Mouse (Mus musculus): Measurements from ENCODE around the gene Slc6a21.
"Not testable (repeated sequence)": the region's sequence is repeated elsewhere in the genome, so short reads cannot be mapped to it uniquely, and the experiment has no call there.

Gene Slc6a21

GRCm38 (mm10) chr7:45277136-45277760, at the start of gene Slc6a21:
Gene Slc6a21 (plus strand): TSS chr7:45277513.
- no peak for DNase-seq (ENCODE audit: low read depth)

DNA sequence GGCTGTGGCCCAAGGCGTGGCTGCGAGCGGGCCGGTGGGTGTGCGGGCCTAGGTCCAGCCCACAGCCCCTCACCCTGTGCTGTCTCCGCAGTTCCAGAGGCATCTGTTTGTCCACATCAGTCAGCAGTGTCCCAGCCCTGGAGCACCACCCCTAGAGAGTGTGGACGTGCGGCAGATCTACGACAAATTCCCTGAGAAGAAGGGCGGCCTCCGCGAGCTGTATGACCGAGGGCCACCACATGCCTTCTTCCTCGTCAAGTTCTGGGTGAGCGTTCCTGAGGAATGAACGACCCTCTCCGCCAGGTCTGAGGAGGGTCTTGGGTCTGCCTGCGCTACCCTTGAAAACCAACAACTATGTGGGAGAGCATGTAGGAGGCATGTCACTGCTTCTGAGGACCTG, 48.8 kb upstream of the Slc6a21 start:
- no peak for DNase-seq (ENCODE audit: low read depth)

DNA sequence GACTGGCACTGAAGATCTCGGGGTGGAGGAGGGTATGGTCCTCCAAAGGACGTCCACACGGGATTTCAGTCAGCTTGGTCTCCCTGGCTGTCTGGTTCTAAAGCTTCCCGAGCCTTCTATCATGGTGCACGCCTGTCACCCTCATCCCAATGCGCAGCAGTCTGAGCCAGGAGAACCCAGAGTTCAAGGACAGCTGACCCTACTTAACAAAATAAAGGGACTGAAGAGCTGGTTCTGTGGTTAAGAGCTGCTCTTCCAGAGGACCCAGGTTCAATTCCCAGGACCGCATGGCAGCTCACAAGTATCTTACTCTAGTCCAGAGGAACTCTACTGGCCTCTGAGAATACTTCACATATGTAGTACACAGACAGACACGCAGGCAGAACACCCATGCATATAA, 48.3 kb upstream of the Slc6a21 start:
- no peak for DNase-seq (ENCODE audit: low read depth)

GRCm38 (mm10) chr7:45229459-45230203, 47.7 kb upstream of the Slc6a21 start:
- no peak for DNase-seq (ENCODE audit: low read depth)

DNA sequence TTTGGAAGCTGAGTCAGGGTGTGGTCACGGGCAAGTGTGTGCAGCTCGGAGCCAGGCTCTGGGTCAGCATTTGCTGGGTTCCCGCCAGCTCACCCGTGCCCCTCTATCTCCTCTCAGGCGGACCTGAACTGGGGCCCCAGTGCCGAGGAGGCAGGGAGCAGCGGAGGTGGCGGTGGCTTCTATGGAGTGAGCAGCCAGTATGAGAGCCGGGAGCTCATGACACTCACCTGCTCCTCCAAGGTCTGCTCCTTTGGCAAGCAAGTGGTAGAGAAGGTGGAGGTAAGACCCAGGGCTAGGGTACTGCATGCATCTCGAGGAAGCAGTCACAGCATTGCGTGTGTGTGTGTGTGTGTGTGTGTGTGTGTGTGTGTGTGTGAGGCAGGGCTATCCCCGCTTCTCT, 46.1 kb upstream of the Slc6a21 start:
- no peak for DNase-seq (ENCODE audit: low read depth)

- no peak for DNase-seq (ENCODE audit: low read depth)
Measured at GRCm38 (mm10) chr7:45231941-45232340, 45.4 kb upstream of the Slc6a21 start.

DNA sequence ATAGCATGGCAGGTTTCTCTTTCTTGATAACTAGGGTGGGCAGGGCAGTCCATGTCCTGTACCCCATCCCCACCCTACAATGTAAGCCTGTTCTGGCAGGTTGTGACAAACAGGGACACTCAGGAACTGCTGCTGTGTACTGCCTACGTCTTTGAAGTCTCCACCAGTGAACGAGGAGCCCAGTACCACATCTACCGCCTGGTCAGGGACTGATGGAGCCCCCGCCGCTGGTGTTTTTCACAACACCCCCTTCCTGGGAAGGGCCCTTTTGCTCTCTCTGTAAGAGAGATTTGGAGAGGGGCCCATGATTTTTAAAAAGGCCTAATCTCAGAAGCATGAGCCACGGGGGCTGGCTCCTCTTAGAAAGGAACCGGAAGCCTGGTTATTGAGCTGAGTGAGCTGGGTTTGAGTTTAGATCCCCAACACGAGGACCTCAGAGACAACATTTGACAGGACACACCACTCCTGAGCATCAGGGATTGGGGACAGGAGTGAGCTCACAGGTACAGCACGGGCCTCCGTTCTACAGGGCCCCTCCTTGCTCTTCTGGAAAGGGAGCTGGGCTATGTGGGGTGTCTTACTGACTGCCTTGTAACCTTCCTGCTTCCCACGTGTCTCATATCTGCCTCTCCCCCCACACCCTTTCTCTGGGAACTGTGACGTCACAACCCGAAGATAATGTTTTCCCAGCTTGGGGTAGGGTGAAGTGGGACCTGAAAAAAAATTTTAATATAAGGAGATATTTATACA, 44.4 kb upstream of the Slc6a21 start:
- no peak for DNase-seq (ENCODE audit: low read depth)

GRCm38 (mm10) chr7:45233580-45234332, 43.6 kb upstream of the Slc6a21 start:
- no peak for DNase-seq (ENCODE audit: low read depth)

DNA sequence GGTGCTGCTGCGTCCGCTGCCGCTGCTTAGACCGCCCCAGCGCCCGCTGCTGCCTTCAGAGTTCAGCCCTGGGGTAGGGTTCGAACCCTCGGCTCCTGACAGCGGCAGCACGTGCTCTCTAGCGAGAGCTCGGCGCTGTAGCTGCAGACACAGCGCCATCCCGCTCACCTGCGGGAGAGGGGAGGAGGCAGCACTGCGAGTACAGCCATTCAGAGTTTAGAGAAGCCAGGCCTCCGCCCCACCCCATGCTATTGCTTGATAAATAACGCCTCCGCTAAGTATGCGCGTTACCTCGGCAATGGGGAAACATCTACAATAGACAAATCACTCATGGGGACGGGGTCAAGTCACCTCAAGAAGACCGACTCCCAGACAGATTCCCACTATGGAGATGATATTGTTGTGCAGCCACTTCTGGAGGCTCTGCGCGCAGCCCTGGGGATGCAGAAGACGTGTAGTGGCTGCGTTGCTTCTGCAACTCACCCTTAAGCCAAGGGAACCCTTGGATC, 42.9 kb upstream of the Slc6a21 start:
- no peak for DNase-seq (ENCODE audit: low read depth)

- DNase-seq (ENCODE audit: low read depth), result no peak
Measured at GRCm38 (mm10) chr7:45234922-45235571, 42.3 kb upstream of the Slc6a21 start.

DNA sequence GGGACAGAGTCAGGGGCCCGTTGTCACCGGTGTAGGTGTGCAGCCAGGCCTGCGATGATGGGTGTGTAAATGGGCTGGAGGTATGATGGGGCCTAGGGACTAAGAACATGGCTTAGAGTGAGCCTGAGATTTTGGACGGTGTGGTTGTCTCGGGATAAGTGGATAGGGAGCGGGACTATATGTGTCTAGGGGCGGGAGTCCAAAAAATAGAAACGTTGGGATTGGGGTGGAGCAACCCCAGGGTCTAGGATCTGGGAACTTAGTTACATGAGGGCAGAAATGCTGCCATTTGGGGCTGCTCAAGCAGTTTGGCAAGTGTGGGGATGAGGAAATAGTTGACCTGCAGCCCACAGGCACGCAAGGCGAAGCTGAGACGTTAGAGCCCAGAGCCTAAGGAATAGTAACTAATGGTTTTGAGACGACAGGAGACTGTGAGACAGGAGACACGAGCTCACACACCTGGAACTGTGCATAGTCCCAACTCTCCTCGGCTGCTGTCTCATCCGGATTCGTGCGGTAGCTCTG, 41.6 kb upstream of the Slc6a21 start:
- DNase-seq (ENCODE audit: low read depth), result no peak

- no peak for DNase-seq (ENCODE audit: low read depth)
Measured at GRCm38 (mm10) chr7:45237747-45238699, 39.3 kb upstream of the Slc6a21 start.

DNA sequence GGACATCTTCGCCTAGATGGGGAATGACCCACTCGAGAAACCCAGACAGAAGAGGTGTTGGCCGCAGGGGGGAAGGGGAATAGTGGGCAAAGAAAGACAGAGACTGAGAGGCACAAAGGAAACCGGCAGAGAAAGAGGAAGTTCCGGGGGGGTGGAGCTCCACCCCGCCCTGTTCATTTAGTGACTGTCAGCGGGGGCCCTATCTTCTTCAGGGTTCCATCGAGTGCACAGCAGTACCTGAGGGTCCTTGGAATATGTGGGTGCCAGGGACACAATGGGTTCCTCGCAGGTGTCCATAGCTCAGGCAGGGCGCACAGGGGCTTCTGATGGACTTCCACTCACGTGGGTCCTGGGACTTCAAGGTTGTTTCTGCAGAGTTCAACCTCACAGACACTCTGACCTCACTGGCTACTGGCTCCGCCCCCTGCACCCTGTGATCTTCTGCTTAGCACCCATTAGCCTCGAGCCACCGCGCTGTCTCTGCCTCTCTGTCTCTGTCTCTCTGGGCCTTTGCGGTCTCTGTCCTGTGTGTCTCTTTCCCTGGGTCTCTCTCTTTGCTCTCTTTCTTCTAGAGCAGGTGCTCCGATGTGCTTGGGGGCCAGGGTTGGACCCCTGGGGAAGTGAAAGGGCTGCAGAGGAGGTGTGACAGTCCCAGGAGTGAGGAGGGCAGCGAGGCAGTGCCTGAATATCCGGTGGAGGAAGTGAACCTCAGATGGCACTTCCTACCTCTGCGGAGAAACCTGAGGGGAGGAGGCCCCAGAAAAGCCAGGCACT, 38.4 kb upstream of the Slc6a21 start, which contains the start of gene Cd37:
Cd37 (minus strand) TSS at position 393 of the 774 bp plus-strand sequence.
- DNase-seq (ENCODE audit: low read depth), result no peak

- DNase-seq (ENCODE audit: low read depth), result no peak
Measured at GRCm38 (mm10) chr7:45240109-45240508, 37.2 kb upstream of the Slc6a21 start.

- DNase-seq (ENCODE audit: low read depth), result no peak
Measured at GRCm38 (mm10) chr7:45240633-45241388, 36.5 kb upstream of the Slc6a21 start, which contains the start of gene Slc6a16. Gene Slc6a16 (plus strand): TSS chr7:45241085.

DNA sequence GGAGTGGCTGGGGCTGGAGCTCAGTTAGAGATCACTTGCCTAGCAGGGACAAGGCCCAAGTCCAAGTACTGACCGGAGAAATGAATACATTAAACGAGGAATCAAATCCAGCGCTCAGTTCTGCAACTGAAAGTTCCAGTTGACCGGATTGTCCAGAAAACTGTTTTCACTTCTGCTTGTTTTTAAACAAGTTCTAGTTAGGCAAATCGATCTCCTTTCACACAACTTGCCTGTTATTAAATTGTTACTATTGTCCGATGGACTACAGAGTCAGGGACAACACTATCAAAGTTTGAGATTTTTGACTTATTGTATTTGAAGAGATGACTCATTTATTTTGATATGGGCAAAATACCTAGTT, 35.9 kb upstream of the Slc6a21 start:
- no peak for DNase-seq (ENCODE audit: low read depth)

DNA sequence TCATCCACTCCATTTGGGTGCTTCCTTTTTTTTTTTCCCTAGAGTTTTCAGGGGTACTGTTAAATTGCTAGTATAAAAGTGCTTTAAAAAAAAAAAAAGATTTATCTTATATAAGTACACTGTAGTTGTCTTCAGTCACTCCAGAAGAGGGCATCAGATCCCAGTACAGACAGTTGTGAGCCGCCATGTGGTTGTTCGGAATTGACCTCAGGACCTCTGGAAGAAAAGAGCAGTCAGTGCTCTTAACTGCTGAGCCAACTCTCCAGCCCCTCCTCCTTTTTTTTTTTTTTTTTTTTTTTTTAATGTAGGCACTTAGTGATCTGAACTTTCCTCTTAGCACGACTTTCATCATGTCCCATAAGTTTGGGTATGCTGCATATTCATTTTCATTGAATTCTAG, 29.6 kb upstream of the Slc6a21 start:
- no peak for DNase-seq (ENCODE audit: low read depth)

DNA sequence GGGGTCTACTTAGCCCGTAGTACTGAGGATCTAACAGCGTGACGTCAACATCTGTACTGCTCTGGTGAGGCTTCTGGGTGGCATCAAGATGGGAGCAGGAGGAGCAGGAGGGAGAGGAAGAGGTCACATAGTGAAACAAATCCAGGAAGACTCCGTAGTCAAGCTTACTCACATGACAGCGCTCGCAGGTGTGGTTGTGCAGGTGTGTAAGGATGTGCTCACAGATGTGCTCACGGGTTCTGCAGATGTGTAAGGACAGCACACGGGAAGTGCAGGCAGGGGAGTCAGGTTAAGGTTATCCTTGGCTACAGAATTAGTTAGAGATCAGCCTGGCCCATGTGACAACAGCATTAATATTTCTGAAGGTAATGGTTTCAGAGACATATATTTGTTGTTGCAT, 23.5 kb upstream of the Slc6a21 start:
- DNase-seq (ENCODE audit: low read depth), result no peak

- not testable (repeated sequence) for DNase-seq (ENCODE audit: low read depth)
Measured at GRCm38 (mm10) chr7:45255822-45256221, 21.5 kb upstream of the Slc6a21 start.
